Mouse (Mus musculus) embryonic fibroblast, embryonic 13.5 days (primary cell): ENCODE measurements around the gene Gm4969.
A peak's percentile ranks its signal among the peaks of the same experiment; 100 is the strongest.

Experiments used
- CTCF ChIP-seq: IDR thresholded peaks from 2 replicates; pipeline ENCODE4 v1.5.1; 2011; ENCODE audit warnings: mild to moderate bottlenecking, control low read depth, low read length, moderate library complexity, borderline replicate concordance; ENCODE audit not compliant: insufficient read depth
- POLR2A ChIP-seq: IDR thresholded peaks from 2 replicates; pipeline ENCODE4 v1.6.1; 2011; ENCODE audit warnings: low read depth, mild to moderate bottlenecking, control low read depth, low read length, moderate library complexity

DNA sequence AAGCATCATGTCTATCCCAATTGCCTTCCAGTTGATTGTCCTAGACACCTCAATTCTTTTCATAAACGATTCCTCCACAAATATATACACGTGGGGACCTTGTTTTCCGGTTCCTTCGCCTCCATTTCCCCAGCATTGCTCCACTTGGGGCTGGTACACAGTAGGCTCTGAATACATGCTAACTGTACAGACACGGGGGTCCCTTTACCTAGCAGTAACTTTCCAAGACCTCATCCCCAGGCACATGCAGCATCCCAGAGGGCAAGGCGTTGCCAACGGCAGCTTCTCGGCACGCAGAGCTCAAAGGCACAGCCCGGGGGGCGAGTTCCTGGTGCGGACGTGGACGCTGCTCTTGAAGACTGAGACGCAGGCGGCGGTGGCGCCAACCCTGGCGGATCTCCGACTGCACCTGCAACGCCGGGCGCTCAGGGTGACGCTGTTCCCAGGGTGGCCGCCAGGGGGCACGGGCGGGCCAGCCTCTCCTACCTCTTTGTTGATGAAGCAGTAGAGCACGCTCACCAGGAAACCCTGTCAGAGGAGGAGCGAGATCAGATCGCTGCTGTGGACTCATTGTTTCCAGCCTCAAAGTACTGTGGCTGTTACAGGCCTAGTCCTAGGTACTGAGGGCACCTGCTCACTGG, 39.1 kb upstream of the Gm4969 start:
- TF ChIP-seq CTCF, result peak; percentile 71
- no peak for TF ChIP-seq POLR2A
